In genomic region chr8:5129322-5129829, GRCm38 (mm10) we compare ENCODE assay signal across 46 mouse cellular contexts. TPM values are rescaled to one million over a fixed set of nuclear protein-coding genes. Genes with fewer than 3 reads are reported as not detected.
"Had no signal": no experiment of that assay in that cellular context is flagged by ENCODE, and none has a peak within 500 bp of the region (broad histone marks: within the 10 kb centered on the region; RNA-seq: fewer than 3 reads in every experiment).

No protein-coding gene starts in this region.

- DNase-seq: heart, postnatal 10 days; heart, postnatal 14 days; heart, postnatal 36 days; heart, postnatal 4 days; kidney, adult 11 months; kidney, adult 18-20 months; kidney, adult 2 months; kidney, adult 8-10 months; kidney, adult 9 months; kidney, postnatal 10 days; kidney, postnatal 14 days; kidney, postnatal 25 days; kidney, postnatal 36 days; kidney, postnatal 4 days; layer of hippocampus, adult 9-11 months; layer of hippocampus, postnatal 36 days had no signal

- H3K27ac ChIP-seq: heart, embryonic 10.5 days; heart, embryonic 13.5 days; heart, embryonic 15.5 days; hindbrain, embryonic 10.5 days; hindbrain, embryonic 12.5 days; hindbrain, embryonic 13.5 days; hindbrain, embryonic 14.5 days; hindbrain, embryonic 15.5 days; hindbrain, postnatal 0 days; kidney, embryonic 15.5 days; kidney, postnatal 0 days; layer of hippocampus, adult 2 months; left cerebral cortex, adult 2 months had no signal

- H3K27me3 ChIP-seq: heart, embryonic 12.5 days; heart, embryonic 13.5 days; heart, embryonic 15.5 days; hindbrain, embryonic 12.5 days; hindbrain, embryonic 13.5 days; hindbrain, embryonic 15.5 days; kidney, embryonic 15.5 days had no signal

- H3K36me3 ChIP-seq: heart, embryonic 10.5 days; heart, embryonic 12.5 days; heart, embryonic 13.5 days; heart, embryonic 15.5 days; hindbrain, embryonic 10.5 days; hindbrain, embryonic 12.5 days; hindbrain, embryonic 13.5 days; hindbrain, embryonic 15.5 days; kidney, embryonic 15.5 days had no signal

- H3K9me3 ChIP-seq: heart, embryonic 10.5 days; heart, embryonic 12.5 days; heart, embryonic 13.5 days; hindbrain, embryonic 10.5 days; hindbrain, embryonic 12.5 days; hindbrain, embryonic 13.5 days; hindbrain, embryonic 15.5 days; kidney, embryonic 15.5 days had no signal

- H3K4me3 ChIP-seq: heart, embryonic 10.5 days; heart, embryonic 12.5 days; heart, embryonic 13.5 days; heart, embryonic 15.5 days; hindbrain, embryonic 10.5 days; hindbrain, embryonic 12.5 days; hindbrain, embryonic 13.5 days; hindbrain, embryonic 15.5 days; kidney, embryonic 15.5 days; layer of hippocampus, adult 2 months; left cerebral cortex, adult 2 months had no signal

- ATAC-seq: hindbrain, embryonic 16.5 days; hindbrain, postnatal 0 days; inflammation-experienced regulatory T-cells, adult 6 months had no signal

- H3K4me2 ChIP-seq: heart, embryonic 11.5 days; heart, embryonic 12.5 days; heart, embryonic 13.5 days; heart, embryonic 15.5 days; hindbrain, embryonic 12.5 days; hindbrain, embryonic 13.5 days; hindbrain, embryonic 14.5 days; hindbrain, embryonic 15.5 days; kidney, embryonic 15.5 days had no signal

- H3K9ac ChIP-seq: heart, embryonic 12.5 days; heart, embryonic 13.5 days; heart, embryonic 15.5 days; hindbrain, embryonic 12.5 days; hindbrain, embryonic 13.5 days; hindbrain, embryonic 14.5 days; hindbrain, embryonic 15.5 days; kidney, embryonic 15.5 days had no signal

- H3K4me1 ChIP-seq: heart, embryonic 10.5 days; heart, embryonic 12.5 days; heart, embryonic 13.5 days; heart, embryonic 15.5 days; hindbrain, embryonic 10.5 days; hindbrain, embryonic 12.5 days; hindbrain, embryonic 13.5 days; hindbrain, embryonic 15.5 days; kidney, embryonic 15.5 days had no signal

RNA-seq across cellular contexts. Expression of gene Slc10a2, which starts 24.2 kb away (rescaled TPM):
- total RNA-seq: heart, postnatal 10 days; heart, postnatal 14 days; heart, postnatal 25 days; heart, postnatal 36 days; heart, postnatal 4 days; hematopoietic stem cell, adult 5-6 weeks; hindbrain, postnatal 0 days; layer of hippocampus, adult 18-20 months; layer of hippocampus, adult 2 months; layer of hippocampus, adult 8-10 months; layer of hippocampus, postnatal 10 days; layer of hippocampus, postnatal 14 days; layer of hippocampus, postnatal 25 days; layer of hippocampus, postnatal 36 days; left cerebral cortex, adult 18-20 months; left cerebral cortex, adult 2 months; left cerebral cortex, adult 8-10 months had no signal
- polyA plus RNA-seq: heart, embryonic 10.5 days; heart, embryonic 11.5 days; heart, embryonic 12.5 days; heart, embryonic 13.5 days; heart, embryonic 14.5 days; heart, embryonic 15.5 days; heart, postnatal 0 days; hindbrain, embryonic 10.5 days; hindbrain, embryonic 11.5 days; hindbrain, embryonic 12.5 days; hindbrain, embryonic 13.5 days; hindbrain, embryonic 14.5 days; hindbrain, embryonic 15.5 days; hindbrain, embryonic 16.5 days; hindbrain, postnatal 0 days; inflammation-experienced regulatory T-cells, adult 6 months; kidney, embryonic 14.5 days had no signal
